Mouse (Mus musculus) kidney, postnatal 0 days (tissue): Measurements from ENCODE around the gene Appl1. TPM values are rescaled to one million over a fixed set of nuclear protein-coding genes. Genes with fewer than 3 reads are reported as not detected.

Source experiments
- ATAC-seq: fragments of 200-750 bp; cut with Nextera tagmentation; replicated peaks from 2 replicates; pipeline ENCODE4 v1.8.0; 2017; ENCODE audit warnings: low read depth, moderate number of reproducible peaks, moderate TSS enrichment, moderate library complexity; ENCODE audit not compliant: low FRiP score
- DNase-seq: peaks from one replicate; pipeline ENCODE4 v3.0.0-alpha.2; 2016; ENCODE audit warnings: low spot score
- H3K27ac ChIP-seq: fragments of 300-500 bp; sonication (generic); 2 replicates; pipeline ENCODE4 v1.5.1; 2014; ENCODE audit warnings: mild to moderate bottlenecking
- H3K27me3 ChIP-seq: fragments of 300-500 bp; sonication (generic); 2 replicates; pipeline ENCODE4 v1.6.1; 2014; ENCODE audit warnings: low read length, mixed read lengths; ENCODE audit not compliant: insufficient read depth
- H3K36me3 ChIP-seq: fragments of 300-500 bp; sonication (generic); 2 replicates; pipeline ENCODE4 v1.6.1; 2014; ENCODE audit warnings: low read length, mixed read lengths; ENCODE audit not compliant: insufficient read depth
- H3K4me1 ChIP-seq: fragments of 300-500 bp; sonication (generic); replicated peaks from 2 replicates; pipeline ENCODE4 v1.6.1; 2014; ENCODE audit warnings: antibody characterized with exemption, low read length, mixed read lengths; ENCODE audit not compliant: insufficient read depth
- H3K4me2 ChIP-seq: fragments of 300-500 bp; sonication (generic); 2 replicates; pipeline ENCODE4 v1.6.1; 2014; ENCODE audit warnings: mild to moderate bottlenecking, low read length, moderate library complexity, mixed read lengths
- H3K4me3 ChIP-seq: fragments of 300-500 bp; sonication (generic); replicated peaks from 2 replicates; pipeline ENCODE4 v1.5.1; 2014; ENCODE audit warnings: low read depth, low read length
- H3K9ac ChIP-seq: fragments of 300-500 bp; sonication (generic); 2 replicates; pipeline ENCODE4 v1.6.1; 2014; ENCODE audit warnings: low read depth, low read length
- H3K9me3 ChIP-seq: fragments of 300-500 bp; sonication (generic); replicated peaks from 2 replicates; pipeline ENCODE4 v1.6.1; 2016; ENCODE audit warnings: low read length, inconsistent platforms, mixed read lengths
- CTCF ChIP-seq: IDR thresholded peaks from 2 replicates; pipeline ENCODE4 v1.5.1; 2016; ENCODE audit warnings: antibody characterized with exemption, low read depth, mild to moderate bottlenecking, moderate library complexity
- WGBS: fragments of 180-500 bp; shearing (Covaris S2); extraction: QIAGEN DNeasy Blood & Tissue Kit; methylation state at CpG from one replicate; pipeline ENCODE4 v1.1.7; 2014; 5-methylcytosine and 5-hydroxymethylcytosine counted together
- polyA plus RNA-seq: library from polyadenylated mRNA; unstranded; fragments of >200 nt; fragmentation: Nextera tagmentation; extraction: Ambion mirVana; gene quantifications from 2 replicates; pipeline ENCODE4 v1.2.1, GENCODE M21; 2015

Appl1 gene
- polyA plus RNA-seq, 1 experiment from 2014 or later = 36.6 TPM

DNA sequence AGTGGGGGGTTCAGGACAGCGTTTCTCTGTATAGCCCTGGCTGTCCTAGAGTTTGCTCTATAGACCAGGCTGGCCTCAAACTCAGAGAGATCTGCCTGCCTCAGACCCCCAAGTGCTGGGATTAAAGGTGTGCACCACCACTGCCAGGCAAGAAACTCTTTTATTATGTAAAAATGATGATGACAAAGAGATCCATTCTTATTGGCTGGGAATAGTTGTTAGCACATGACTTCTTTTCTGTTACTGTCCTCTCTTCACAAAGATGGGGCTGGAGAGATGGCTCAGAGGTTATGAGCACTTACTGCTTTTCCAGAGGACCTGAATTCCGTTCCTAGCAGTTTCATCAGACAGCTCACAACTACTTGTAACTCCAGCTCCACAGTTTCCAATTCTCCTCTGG, 91.1 kb downstream of the Appl1 start:
- no peak for TF ChIP-seq CTCF
- WGBS = 61% methylated on average over 2 of the region's 2 CpGs
- ATAC-seq = no peak

DNA sequence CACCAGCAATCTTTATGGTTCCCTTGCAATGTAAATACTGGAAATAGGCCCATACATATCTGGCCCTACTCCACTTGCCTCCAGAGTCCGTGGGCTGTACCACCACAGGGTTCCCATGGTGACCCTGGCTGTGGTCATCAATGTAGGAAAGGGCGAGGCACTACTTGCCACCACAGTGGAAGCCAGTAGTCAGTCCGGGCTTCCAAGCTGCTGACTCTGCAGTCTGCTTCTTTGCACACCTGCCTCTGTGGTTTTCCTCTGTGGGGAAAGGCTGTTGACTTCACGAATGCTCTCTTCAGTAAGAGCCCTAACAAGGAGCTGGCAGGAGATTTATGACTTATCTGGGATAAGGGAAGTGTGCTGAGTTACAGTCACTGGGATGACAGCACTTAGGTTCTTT, 92.3 kb downstream of the Appl1 start:
- DNase-seq = no peak
- no peak for TF ChIP-seq CTCF
- Histone ChIP-seq H3K9ac (no peak overlapping the region), H3K27ac (no peak overlapping the region), H3K4me1 (no peaks in the 10 kb centered on the region), H3K27me3 (no peaks in the 10 kb centered on the region), H3K9me3 (no peaks in the 10 kb centered on the region), H3K36me3 (no peaks in the 10 kb centered on the region), H3K4me2 (no peak overlapping the region), H3K4me3 (no peak overlapping the region)
- ATAC-seq = no peak
- 61% methylated on average over 4 of the region's 4 CpGs for WGBS

More for the DNA sequence above, 91.1 kb downstream of the Appl1 start:
- DNase-seq = no peak
- Histone ChIP-seq H3K9me3 (no peaks in the 10 kb centered on the region), H3K4me3 (no peak overlapping the region), H3K4me2 (no peak overlapping the region), H3K9ac (no peak overlapping the region), H3K27me3 (no peaks in the 10 kb centered on the region), H3K36me3 (no peaks in the 10 kb centered on the region), H3K4me1 (no peaks in the 10 kb centered on the region), H3K27ac (no peak overlapping the region)

Other genes with a start within 250 kb of the Appl1 start
- 0.12 and 0.19 TPM in 2 replicates for gene Asb14, start 76.7 kb downstream of the Appl1 start, polyA plus RNA-seq
- gene Hesx1, start 23.2 kb upstream of the Appl1 start, polyA plus RNA-seq = 1.9 and 2.3 TPM in 2 replicates
- 3.9 TPM in 2 replicates for gene Il17rd, start 67.7 kb upstream of the Appl1 start, polyA plus RNA-seq
- 20.0 and 20.4 TPM in 2 replicates for gene Arhgef3, start 143.7 kb upstream of the Appl1 start, polyA plus RNA-seq